Mouse (Mus musculus): Measurements from ENCODE around the gene Etnk1.
A peak's percentile ranks its signal among the peaks of the same experiment; 100 is the strongest.
"Not testable (repeated sequence)": the region's sequence is repeated elsewhere in the genome, so short reads cannot be mapped to it uniquely, and the experiment has no call there.

Gene Etnk1

DNA sequence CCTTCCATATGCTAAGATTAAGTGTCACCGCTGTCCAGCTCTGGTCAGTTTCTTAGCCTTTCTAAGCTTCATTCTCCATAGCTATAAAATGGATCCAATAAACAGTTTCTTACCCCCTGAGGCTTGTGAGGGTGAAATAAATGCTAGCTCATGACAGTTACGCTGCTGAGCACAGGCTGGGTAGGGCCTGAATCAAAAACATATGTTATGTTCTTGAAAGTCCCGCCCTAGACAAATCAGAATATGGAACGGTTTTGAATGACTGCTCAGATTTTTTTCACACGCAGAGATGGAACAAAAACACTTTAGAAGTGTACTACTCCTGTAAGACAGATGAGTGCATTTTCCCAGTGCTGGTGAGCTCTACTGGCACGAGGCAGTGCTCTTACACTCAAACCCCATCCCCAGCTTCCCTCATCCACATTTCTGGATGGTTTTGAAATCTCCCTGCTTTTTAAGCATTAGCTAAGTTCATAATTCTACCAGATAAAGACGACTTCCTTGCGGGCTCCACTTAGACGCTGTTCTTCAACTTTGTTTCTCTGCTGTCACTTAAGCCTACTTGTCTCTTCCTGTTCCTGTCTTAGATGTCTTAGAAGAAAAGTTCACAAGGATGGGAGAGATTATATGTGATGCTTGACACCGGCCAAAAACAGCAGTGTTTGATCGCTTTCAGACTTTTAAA lies 4.9 kb downstream of the Etnk1 start:
- no peak for DNase-seq

DNA sequence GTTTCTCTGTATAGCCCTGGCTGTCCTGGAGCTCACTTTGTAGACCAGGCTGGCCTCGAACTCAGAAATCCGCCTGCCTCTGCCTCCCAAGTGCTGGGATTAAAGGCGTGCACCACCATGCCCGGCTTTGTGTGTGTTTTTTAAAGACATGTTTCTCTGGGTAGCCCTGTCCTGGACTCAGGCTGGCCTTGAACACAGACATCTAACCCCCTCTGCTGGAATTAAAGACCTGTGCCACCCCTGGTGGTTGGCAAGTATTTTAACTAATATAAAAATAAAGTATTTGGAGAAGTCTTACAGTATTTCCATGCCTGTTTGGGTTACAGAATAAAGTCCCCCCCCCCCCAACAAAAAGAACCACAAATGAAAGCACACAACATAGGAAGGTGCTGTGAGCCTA lies 5.7 kb downstream of the Etnk1 start:
- not testable (repeated sequence) for DNase-seq

DNA sequence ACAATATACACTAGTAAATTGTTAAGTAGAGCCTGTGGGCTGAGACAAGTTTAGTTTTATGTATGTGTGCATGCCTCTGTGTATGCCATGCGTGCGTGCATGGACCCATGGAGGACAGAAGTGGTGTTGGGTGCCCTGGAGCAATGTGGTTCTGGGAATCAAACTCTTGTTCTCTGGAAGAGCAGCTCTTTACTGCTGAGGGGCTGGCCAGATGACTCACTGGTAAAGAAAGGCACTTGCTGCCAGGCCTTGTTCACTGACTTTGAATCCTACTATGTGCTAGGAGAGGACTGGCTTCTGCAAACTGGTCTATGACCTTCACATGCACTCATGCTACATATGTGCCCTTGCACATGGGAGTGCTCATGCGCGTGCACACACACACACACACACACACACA lies 7.2 kb downstream of the Etnk1 start:
- no peak for DNase-seq

DNA sequence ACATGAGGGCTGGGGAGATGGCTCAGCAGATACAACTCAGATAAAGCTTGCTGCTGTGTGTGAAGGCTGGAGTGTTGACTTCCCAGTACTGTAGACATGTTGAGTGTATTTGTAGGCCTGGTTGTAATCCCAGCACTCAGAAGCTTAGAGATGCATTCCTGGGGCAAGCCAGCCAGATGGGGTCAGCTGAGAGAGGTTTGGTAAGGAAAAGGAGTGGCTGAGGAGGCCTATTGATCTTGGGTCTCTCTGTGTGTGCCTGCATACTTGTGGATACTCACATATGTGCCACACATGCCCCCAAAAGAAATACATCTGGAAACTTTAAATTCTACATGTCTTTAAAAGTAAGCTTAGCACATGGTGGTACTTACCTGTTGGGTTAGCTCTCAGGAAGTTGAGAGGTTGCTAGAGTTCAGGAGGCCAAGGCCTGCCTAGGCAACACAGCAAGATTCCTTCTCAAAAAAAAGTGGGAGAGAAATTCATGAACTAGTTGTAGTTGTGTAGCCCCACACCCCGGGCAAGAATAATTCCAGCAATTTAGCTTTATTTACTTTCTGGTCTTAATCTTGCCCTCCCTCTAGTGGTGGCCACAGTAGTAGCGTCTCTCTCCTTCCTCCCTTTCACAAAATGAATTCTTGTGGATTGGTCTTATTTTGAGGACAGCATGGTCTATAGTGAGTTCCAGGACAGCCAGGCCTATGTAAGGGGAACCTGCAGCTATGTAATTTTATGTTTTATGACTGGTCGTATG lies 8.1 kb downstream of the Etnk1 start:
- DNase-seq = peak; percentile 52

DNA sequence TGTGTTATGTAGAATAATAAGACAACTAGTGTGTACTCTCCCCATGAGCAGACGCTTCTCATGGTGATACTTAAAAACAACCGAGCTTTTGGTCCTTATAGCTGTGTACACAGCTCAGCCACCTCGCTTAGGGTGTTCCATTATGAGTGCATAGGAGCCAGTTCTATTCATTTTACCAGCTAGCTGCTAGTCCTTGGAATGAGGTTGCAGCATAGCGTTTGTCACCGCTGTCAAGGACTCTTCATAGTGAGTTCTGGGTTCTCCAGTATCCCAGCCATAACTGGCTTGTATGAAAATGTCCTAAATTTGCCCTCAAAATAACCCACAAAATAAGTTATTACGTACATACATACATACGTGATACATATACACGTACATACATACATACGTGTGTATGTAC lies 9.1 kb downstream of the Etnk1 start:
- DNase-seq = no peak

DNA sequence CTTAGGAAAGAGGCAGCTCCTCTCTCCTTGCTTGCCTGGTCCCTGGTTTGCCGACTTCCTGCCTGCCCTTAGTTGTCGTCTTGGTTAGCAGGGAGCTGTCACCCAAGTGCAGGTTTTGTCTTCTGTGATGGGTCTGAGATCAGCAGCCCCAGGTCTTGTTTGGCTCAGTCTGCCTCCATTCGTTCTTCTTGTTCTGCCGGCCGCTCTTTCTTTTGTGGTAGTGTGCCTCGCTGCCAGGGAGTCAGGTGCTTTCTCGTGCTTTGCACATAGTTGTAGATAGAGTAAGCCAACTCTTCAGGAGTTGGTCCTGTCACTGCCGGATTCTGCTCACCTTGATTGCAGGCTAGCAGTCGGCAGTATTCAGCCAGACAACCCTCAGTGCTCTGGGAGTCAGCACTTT lies 9.6 kb downstream of the Etnk1 start:
- DNase-seq = no peak

DNA sequence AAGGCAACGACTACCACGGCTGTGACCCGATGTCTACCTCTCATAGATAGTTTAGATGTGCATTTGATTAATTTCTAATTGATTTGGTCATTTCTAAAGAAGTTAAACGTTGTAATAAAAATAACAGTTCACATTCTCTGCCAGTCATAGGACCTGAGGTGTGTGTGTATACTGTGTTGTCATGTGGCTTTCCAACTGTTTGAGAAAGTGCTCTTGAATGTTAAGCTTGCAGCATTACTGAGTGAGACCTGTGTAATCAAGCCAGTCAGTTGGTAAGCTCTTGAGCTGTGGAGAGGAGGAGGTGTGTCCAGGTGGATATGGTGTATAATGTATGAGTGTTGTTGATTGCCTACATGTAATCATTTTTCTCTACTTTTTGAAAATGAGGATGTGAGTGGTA lies 12.2 kb downstream of the Etnk1 start:
- no peak for DNase-seq

DNA sequence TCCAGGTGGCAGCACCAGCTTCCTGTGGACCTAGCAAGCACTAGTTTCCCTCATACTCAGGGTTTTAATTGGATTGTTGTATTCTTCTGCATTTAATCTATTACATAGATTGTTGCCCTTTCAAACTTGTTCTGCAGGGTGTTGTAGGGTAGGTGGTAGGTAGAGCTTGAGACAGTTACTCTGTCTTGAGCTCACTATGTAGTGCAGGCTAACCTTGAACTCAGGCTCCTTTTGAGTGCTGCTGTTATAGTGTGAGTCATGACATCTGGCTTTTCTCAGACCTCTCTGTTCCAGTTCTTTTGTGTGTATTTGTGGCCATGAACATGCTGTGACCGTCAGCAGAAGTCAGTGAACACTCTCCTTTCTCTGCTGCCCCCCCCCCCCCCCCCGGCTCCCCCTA lies 12.7 kb downstream of the Etnk1 start:
- no peak for DNase-seq

DNA sequence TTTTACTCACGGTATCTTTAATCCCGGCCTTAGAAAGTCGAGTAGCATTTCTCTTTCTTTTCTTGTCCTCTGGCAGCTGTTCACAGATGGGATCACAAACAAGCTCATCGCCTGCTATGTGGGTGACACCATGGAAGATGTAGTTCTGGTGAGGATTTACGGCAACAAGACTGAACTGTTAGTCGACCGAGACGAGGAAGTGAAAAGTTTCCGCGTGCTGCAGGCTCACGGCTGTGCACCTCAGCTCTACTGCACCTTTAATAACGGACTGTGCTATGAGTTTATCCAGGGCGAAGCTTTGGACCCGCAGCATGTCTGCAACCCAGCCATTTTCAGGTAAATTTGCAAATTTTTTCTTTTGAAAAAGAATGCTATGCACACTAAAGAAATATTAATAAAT lies 13.5 kb downstream of the Etnk1 start:
- no peak for DNase-seq

DNA sequence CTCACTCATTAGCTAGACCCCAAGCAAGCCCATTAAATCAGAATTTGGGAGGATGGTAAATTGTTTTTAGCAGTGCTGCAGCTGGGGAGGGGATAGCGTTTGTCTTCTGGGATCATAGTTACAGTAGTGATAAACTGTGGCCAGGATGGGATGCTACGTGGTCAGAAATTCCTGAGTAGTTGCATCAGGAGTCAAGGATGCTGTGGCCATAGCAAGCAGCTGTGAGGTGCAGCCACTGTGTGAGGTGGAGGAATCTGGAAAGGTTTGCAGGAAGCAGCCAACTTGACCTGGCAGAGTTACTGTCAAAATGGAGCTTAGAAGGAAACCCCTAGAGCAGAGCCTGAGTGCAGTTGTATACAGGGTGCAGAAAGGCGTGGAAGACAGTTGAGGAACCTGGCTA lies 17.1 kb downstream of the Etnk1 start:
- no peak for DNase-seq

DNA sequence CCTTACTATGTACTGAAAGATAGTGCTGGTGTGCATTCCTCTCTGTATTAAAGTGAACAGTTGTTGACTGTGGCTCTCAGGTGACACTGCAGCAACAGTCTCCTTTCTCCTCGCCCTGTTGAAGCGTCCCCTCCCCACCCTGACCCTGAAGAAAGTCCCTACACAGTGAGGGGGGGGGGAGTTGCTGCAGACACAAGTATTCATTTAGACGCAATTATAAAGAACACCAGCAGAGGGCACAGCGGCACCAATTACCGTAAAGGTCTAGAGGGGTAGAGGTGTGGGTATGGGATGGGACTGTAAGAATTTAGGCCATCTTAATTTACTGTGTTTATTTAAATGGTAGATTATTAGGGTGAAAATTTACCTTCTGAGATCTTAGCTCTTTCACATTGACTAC lies 17.7 kb downstream of the Etnk1 start:
- peak; percentile 41 for DNase-seq

DNA sequence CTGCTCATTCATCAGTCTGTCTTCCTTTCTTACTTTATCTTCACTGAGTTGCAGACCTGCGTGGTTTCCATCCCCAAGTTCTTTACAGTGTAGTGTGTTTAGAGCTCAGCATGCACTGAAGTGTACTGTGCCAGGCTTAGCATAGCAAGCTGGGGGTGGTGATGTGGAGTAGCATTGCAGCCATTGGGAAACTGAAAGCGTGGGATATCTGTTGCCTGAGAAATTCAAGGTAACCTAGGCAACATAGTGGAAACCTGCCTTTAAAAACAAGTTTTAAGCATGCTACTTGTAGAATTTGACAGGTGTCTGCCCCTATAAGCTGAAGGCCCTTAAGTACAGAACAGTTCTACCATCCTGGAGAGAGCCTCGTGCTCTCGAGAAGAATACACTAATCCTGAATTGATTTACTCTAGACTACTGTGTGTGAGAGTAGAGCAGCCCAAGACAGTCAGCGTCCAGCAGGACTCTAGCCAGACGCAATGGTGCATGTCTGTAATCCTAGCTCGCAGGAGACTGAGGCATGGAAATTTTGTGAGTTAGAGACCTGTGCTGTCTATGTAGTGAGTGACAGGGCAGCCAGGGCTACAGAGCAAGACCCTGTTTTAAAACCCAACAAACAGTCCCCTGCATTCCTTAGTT lies 23.9 kb downstream of the Etnk1 start:
- DNase-seq = no peak

DNA sequence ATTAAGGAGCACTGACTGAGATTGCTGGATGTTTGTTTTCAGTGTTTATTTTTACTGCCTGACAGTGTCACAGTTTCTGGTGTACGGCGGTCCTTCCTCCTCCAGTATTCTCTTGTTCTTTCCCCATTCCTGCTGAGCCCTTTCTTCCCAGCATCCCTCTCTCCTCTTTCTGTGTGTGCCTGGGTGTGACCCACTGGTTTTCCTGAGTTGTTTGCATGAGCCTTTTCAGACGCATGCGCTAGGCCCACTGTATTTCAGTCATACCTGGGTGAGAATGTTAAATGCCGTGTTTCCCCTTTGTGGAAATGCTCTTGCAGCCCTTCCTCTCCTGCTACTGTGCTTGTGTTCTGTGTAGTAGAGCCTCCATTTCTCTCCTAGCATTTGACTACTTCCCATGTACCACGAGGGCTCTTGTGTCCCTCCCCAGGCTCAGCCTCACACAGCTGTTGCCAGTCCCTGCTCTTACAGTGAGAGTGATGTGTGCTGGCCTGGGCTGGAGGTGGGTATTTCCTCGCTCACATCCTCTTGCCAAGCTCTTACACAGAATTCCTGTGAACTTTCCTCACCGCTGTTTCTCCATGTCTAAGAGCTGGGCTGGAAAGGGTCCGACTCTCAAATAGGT lies 24.6 kb downstream of the Etnk1 start:
- no peak for DNase-seq

DNA sequence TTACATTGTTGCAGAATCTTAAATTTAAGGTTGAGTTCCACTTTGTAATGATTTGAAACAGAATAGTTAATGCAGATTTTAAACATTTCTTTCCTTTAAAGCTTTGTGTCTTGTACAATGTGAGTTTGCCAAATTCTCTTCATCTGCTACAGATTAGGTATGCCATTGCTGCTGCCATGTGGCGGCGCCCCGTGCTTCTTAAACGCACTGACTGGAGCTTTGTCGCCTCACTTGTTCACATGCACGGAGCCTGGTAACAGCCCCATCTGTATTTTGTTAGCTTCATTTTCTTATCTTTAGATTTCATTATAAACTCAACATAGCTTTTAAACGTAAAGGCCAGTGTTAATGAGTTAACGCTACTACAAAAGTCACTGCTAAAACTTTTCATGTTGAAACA lies 25.7 kb downstream of the Etnk1 start:
- no peak for DNase-seq

DNA sequence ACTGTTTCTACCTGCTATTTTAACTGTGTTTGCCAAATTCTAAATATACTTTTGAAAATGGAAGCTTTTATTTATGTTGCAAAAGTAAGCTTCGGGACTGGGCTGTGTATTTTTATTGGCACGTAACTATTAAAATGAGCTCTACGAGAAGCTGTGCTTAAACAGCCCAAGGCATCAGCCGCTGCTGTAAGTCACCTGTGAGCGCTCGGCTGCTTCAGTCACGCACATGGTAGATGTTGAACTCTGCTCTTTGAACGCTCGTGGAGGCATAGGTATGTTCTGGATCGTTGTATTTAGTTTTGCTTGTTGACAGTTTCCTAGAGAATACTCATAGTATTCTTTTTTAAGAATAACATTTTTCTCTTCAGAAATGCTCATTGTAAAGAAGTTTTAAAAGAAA lies 26.1 kb downstream of the Etnk1 start:
- no peak for DNase-seq

DNA sequence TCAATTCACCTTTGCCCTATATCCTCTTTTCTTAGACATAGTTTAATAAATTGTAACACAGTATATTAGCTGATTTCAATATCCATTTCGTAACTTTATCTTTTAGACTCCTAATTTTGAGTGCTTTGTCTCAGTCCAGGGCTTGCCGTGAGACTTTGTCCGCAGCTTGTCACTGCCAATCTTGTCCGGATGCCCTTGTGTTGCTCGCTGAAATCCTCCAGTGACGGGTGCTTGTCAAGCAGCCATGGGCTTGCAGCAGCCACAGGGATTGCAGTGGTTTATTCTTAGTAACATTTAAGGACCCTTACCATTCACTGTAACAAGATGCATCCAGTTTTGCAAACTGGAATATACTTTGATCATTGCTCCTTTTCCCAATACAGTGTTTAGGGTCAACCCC lies 26.6 kb downstream of the Etnk1 start:
- no peak for DNase-seq

DNA sequence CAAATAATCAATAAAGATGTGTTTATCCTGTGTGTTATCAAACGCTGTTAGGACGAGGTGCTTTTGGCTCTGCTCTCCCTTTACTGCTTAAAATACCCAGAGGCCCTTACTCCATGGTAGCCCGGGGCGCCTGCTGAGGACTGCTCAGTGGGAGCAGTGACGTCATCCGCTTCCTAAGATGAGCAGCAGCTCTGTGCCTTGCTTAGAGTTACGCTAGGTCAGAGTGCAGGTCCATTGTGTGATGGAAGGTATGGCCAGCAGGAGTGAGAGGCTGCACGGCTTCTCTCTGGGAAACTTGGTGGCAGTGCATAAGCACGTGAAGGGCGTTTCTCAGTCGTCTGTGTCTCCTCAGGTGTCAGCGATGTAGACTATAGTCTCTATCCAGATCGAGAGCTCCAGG lies 30.0 kb downstream of the Etnk1 start:
- DNase-seq = no peak

DNA sequence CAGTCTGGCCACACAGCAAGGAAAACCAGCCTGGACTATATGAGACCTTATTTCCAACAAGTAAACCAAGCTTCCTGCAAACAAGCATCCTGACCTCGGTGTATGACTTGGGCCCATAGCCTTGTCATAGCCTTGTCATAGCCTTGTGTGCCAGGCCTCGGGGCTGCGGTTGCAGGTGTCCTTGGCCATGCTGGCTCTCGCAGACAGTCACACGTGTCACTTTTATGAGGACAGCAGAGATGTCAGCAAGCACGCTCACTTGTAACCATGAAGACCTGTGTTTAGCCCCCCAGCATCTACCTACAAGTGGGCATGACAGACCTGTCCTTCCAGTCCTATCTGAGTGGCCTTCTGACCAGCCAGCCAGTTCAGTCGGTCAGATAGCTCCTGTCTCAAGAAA lies 31.4 kb downstream of the Etnk1 start:
- no peak for DNase-seq

DNA sequence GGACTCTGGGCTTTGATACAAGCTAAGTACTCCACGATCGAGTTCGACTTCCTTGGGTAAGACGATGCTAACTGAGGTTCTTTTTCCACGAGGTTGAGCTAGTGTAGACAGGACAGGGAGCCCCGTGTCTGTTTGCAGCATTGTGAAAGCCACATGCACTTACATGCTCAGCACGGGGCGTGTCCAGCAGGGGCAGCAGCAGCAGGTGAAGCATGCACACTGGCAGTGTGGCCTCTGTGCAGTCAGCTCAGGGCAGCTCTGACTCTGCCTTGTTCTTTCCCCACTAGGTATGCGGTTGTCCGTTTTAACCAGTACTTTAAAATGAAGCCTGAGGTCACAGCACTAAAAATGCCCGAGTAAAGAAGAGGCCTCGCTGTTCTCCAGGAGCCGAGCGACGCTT lies 36.1 kb downstream of the Etnk1 start:
- DNase-seq = no peak

DNA sequence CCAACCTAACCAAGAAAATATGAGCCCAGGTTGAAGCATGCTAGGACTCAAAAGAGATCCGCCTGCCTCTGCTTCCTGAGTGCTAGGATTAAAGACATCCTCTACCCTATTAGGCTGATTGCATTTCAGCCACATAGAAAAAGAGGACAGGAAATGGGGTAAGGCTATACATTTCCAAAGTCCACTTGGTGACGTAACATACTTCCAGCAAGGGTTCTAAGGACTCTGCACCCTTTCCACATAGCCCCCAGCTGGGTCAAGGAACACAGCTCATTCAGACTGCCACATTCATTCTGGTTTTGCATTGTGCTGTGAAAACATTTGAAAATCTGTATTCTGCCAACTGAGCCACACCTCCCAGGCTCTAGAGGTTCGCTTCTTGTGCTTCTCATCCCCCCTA lies 41.9 kb downstream of the Etnk1 start:
- DNase-seq = no peak

DNA sequence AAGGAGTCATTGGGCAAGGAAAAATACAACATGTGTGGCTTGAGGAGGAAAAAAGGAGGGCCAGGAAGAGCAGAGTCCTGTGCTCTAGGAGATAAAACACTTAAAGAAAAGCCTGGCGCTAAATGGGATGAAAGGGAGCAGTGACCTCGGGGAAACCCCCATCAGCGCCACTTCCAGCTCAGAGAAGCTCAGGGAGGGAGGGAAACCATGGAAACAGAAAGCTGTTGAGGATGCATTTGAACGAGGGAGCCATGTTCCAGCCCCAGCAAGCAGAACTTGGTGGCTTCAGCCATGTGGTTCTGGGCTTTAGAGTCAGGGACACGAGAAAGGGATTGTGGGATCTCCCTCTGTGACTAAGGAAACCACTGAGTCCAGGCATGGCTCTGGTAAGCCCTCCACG lies 45.7 kb downstream of the Etnk1 start:
- no peak for DNase-seq

DNA sequence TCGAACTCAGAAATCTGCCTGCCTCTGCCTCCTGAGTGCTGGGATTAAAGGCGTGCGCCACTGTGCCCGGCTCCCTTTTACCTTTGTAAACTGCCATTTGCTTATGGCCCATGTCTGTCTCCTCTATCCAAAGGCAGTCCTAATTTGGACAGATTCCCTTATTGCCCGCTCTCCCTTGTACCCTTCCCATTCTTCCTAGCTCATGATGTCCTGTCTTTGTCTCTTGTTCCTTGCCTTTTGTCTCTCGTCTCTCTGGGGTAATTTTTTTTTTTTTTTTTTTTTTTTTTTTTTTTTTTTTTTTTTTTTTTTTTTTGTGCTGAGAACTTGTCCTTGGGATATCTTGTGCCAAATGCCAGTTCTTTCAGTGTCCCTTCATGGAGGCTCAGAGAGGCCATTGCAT lies 46.4 kb downstream of the Etnk1 start:
- no peak for DNase-seq

DNA sequence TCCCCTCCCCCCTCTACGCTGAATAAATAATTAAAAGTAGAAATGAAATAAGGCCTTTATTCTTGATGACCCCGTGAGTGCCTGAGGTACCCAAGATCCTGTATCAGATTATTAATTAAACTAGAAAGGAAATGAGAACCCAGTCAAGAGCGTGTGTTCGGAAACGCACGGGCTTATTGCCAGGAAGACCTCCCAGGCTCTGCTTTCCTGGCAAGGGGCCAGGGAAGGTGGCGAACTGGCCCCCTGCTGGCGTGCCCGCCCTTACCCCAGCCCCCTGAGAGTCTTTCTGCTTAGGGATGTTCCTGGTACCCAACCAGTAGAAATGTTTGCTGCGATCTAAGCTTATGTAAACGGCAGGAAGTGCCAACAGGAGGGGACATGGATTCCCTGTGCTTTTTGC lies 49.2 kb downstream of the Etnk1 start:
- DNase-seq = no peak

DNA sequence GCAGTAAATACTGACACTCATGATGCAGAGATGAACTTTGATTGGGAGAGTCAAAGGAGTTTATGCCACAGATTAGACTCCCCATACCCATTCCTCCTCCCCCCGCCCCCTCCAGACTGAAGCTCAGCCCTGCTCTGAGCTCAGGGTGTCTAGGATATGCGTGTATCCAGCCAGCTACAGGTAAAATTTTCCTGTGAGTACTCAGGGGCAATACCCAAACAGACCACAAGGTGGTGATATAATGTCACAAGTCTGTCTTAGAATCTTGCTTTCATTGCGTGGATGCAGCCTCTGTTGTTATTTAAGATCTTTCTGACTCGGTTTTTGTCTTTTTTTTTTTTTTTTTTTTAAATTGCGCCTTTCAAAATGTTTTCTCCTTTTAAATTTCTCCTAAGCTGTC lies 52.3 kb downstream of the Etnk1 start:
- DNase-seq = peak; percentile 55

Measured in thymus, postnatal 25 days (tissue).